Mouse (Mus musculus) heart, adult 9 months (tissue): Measurements from ENCODE around the gene Nit2.
"Not testable (repeated sequence)": the region's sequence is repeated elsewhere in the genome, so short reads cannot be mapped to it uniquely, and the experiment has no call there.

Experiments used
- DNase-seq, 2 experiments: peaks; one replicate each; pipeline ENCODE4 v3.0.0; 2022; ENCODE audit warnings: low spot score in 2 of 2

Gene Nit2

GRCm38 (mm10) chr16:57166611-57167513, at the start of gene Nit2:
Gene Nit2 (minus strand): TSS chr16:57167341.
- DNase-seq, result peak; percentile 94

- peak in 1 of 2 experiments; percentile 17 for DNase-seq
These were observed 48.8 kb upstream of the Nit2 start for GRCm38 (mm10) chr16:57215957-57216356.

- no peak for DNase-seq
These were observed 43.9 kb upstream of the Nit2 start for GRCm38 (mm10) chr16:57211037-57211436.

GRCm38 (mm10) chr16:57208342-57208741, 41.2 kb upstream of the Nit2 start:
- no peak for DNase-seq

GRCm38 (mm10) chr16:57197281-57197680, 30.1 kb upstream of the Nit2 start:
- no peak for DNase-seq

- no peak for DNase-seq
These were observed 29.4 kb upstream of the Nit2 start for GRCm38 (mm10) chr16:57196590-57196989.

GRCm38 (mm10) chr16:57191214-57191613, 24.1 kb upstream of the Nit2 start:
- no peak for DNase-seq

GRCm38 (mm10) chr16:57190390-57190789, 23.2 kb upstream of the Nit2 start:
- no peak for DNase-seq

- DNase-seq, result peak in 1 of 2 experiments; percentile 21
These were observed 22.4 kb upstream of the Nit2 start for GRCm38 (mm10) chr16:57189493-57189892.

GRCm38 (mm10) chr16:57186618-57187017, 19.5 kb upstream of the Nit2 start:
- DNase-seq, result no peak

- no peak for DNase-seq
These were observed 14.9 kb upstream of the Nit2 start for GRCm38 (mm10) chr16:57182037-57182436.

- peak; percentile 48 to 59 for DNase-seq
These were observed 14.0 kb upstream of the Nit2 start for GRCm38 (mm10) chr16:57181180-57181579.

- no peak for DNase-seq
These were observed 10.5 kb upstream of the Nit2 start for GRCm38 (mm10) chr16:57177664-57178063.

- DNase-seq, result peak in 1 of 2 experiments; percentile 19
These were observed 10.1 kb upstream of the Nit2 start for GRCm38 (mm10) chr16:57177254-57177653.

- DNase-seq, result no peak
These were observed 9.1 kb upstream of the Nit2 start for GRCm38 (mm10) chr16:57176276-57176675.

GRCm38 (mm10) chr16:57175751-57176150, 8.6 kb upstream of the Nit2 start:
- DNase-seq, result no peak

GRCm38 (mm10) chr16:57174480-57174879, 7.3 kb upstream of the Nit2 start:
- not testable (repeated sequence) for DNase-seq

GRCm38 (mm10) chr16:57171570-57171969, 4.4 kb upstream of the Nit2 start:
- no peak for DNase-seq

GRCm38 (mm10) chr16:57171161-57171560, 4.0 kb upstream of the Nit2 start:
- DNase-seq, result no peak

- no peak for DNase-seq
These were observed 1.1 kb upstream of the Nit2 start for GRCm38 (mm10) chr16:57168236-57168635.

GRCm38 (mm10) chr16:57167514-57167912, 372 bp upstream of the Nit2 start:
- DNase-seq, result no peak

- DNase-seq, result no peak
These were observed 1.1 kb downstream of the Nit2 start for GRCm38 (mm10) chr16:57166086-57166485.

- DNase-seq, result no peak
These were observed 2.0 kb downstream of the Nit2 start for GRCm38 (mm10) chr16:57165157-57165556.
